In the genomic region with DNA sequence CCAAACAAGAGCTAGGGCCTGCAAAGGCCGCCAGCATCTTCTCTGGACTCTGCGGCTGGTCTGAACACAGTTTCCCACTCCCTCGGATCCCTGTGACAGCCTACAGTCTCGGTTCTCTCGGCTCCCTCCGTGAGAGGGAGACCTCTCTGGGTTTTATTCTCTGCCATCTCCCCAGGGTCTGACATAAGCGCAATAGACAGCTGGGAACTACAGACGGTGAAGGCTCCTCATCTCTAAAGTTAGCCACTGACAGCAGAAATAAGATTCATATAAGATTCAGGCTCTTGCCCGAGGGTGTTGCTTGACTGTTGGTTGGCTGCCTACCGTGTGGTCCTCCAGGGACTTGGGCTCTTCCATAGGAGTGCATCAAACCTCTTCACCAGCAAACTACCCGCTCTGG, we compare ENCODE assay signal across 23 mouse cellular contexts. TPM values are rescaled to one million over a fixed set of nuclear protein-coding genes. Genes with fewer than 3 reads are reported as not detected.
DNase-seq lines count a peak whose midpoint lies in the region; ATAC-seq and TF ChIP-seq lines count a peak whose summit lies in the region.
"Had no signal": no experiment of that assay in that cellular context is flagged by ENCODE, and none has a peak within 500 bp of the region (broad histone marks: within the 10 kb centered on the region; RNA-seq: fewer than 3 reads in every experiment).

No protein-coding gene starts in this region.

- no peaks in the 10 kb centered on the region for H3K27me3 ChIP-seq in forebrain, postnatal 0 days (ENCODE audit: insufficient read depth, low read length)
- no peaks in the 10 kb centered on the region for H3K27me3 ChIP-seq in forebrain, embryonic 11.5 days (ENCODE audit: control insufficient read depth, insufficient read depth, low read length)
- H3K27me3 ChIP-seq in limb, embryonic 12.5 days: no peaks in the 10 kb centered on the region
- H3K27me3 ChIP-seq in limb, embryonic 10.5 days (ENCODE audit: low read depth, poor library complexity, severe bottlenecking): no peaks in the 10 kb centered on the region
- no peaks in the 10 kb centered on the region for H3K27me3 ChIP-seq in kidney, adult 2 months (replicated peaks; ENCODE audit: control insufficient read depth, insufficient read depth, low read length)
- H3K27me3 ChIP-seq: heart, embryonic 13.5 days; limb, embryonic 15.5 days; liver, embryonic 13.5 days; megakaryocyte, embryonic 14.5 days had no signal

- no peak overlapping the region for H3K9ac ChIP-seq in forebrain, postnatal 0 days
- no peak overlapping the region for H3K9ac ChIP-seq in forebrain, embryonic 11.5 days (ENCODE audit: low read length)
- no peak overlapping the region for H3K9ac ChIP-seq in limb, embryonic 12.5 days (replicated peaks)
- H3K9ac ChIP-seq: heart, embryonic 13.5 days; liver, embryonic 13.5 days had no signal

- no peak overlapping the region for H3K4me3 ChIP-seq in forebrain, postnatal 0 days (ENCODE audit: low read depth, low read length)
- H3K4me3 ChIP-seq in forebrain, embryonic 11.5 days (ENCODE audit: low read depth, low read length): no peak overlapping the region
- H3K4me3 ChIP-seq in limb, embryonic 12.5 days (replicated peaks): no peak overlapping the region
- no peak overlapping the region for H3K4me3 ChIP-seq in limb, embryonic 10.5 days
- H3K4me3 ChIP-seq in kidney, adult 2 months (ENCODE audit: insufficient read depth, low read depth, low read length): no peak overlapping the region
- H3K4me3 ChIP-seq: heart, embryonic 13.5 days; limb, embryonic 15.5 days; liver, embryonic 13.5 days; megakaryocyte, embryonic 14.5 days had no signal

- TF ChIP-seq CTCF in forebrain, postnatal 0 days (IDR thresholded peaks at IDR 0.05; ENCODE audit: low read depth): no peak
- no peak for TF ChIP-seq CTCF in kidney, adult 2 months (conservative IDR thresholded peaks at IDR 0.05; ENCODE audit: insufficient read depth, insufficient read length, low read depth, low read length)

- peaks cover 81% of the 10 kb centered on the region for H3K36me3 ChIP-seq in forebrain, postnatal 0 days (ENCODE audit: insufficient read depth)
- peaks cover 12% of the 10 kb centered on the region for H3K36me3 ChIP-seq in forebrain, embryonic 11.5 days (ENCODE audit: control insufficient read depth, insufficient read depth, low read length)
- peaks cover 100% of the 10 kb centered on the region for H3K36me3 ChIP-seq in limb, embryonic 12.5 days
- peaks cover 100% of the 10 kb centered on the region for H3K36me3 ChIP-seq in limb, embryonic 10.5 days
- H3K36me3 ChIP-seq in kidney, adult 2 months (ENCODE audit: control insufficient read depth, insufficient read depth, low read length): peaks cover 2% of the 10 kb centered on the region; the same call in 1 of the 2 replicates

- no peak for DNase-seq in forebrain, postnatal 0 days
- DNase-seq in forebrain, embryonic 11.5 days (ENCODE audit: low spot score): no peak
- no peak for DNase-seq in limb, embryonic 10.5 days (ENCODE audit: low spot score)
- DNase-seq in right cerebral cortex, postnatal 10 days (ENCODE audit: low spot score in 2 of 2): peak; percentile 41 to 66
- DNase-seq in right cerebral cortex, postnatal 4 days: no peak
- DNase-seq in telencephalon, adult 2 months (ENCODE audit: low read depth, low spot score): peak; percentile 42
- no peak for DNase-seq in kidney, adult 2 months
- DNase-seq: cerebellum, adult 2 months; cerebellum, postnatal 25 days; gastrocnemius, postnatal 10 days; heart, postnatal 10 days; kidney, postnatal 14 days; liver, embryonic 13.5 days; lung, adult 18-20 months; retina, postnatal 1 day; spleen, adult 18-20 months; thymus, postnatal 4 days had no signal

- 71% methylated on average over 11 of the region's 11 CpGs for WGBS in forebrain, postnatal 0 days
- WGBS in forebrain, embryonic 11.5 days: 85% methylated on average over 11 of the region's 11 CpGs
- WGBS in limb, embryonic 12.5 days: 86% methylated on average over 11 of the region's 11 CpGs
- WGBS in limb, embryonic 10.5 days: 89% methylated on average over 11 of the region's 11 CpGs
- WGBS in kidney, adult 2 months: 84% methylated on average over 11 of the region's 11 CpGs

- no peak overlapping the region for H3K4me2 ChIP-seq in forebrain, postnatal 0 days (ENCODE audit: low read depth)
- H3K4me2 ChIP-seq in forebrain, embryonic 11.5 days (ENCODE audit: low read depth, low read length, severe bottlenecking): no peak overlapping the region
- no peak overlapping the region for H3K4me2 ChIP-seq in limb, embryonic 12.5 days
- H3K4me2 ChIP-seq: heart, embryonic 13.5 days; limb, embryonic 15.5 days; liver, embryonic 13.5 days had no signal

- no peaks in the 10 kb centered on the region for H3K4me1 ChIP-seq in forebrain, postnatal 0 days (ENCODE audit: insufficient read depth)
- 0 out of 2 replicates have a peak, but pooled peaks cover 2% of the 10 kb centered on the region for H3K4me1 ChIP-seq in forebrain, embryonic 11.5 days (replicated peaks; ENCODE audit: control insufficient read depth, insufficient read depth, low read length)
- H3K4me1 ChIP-seq in limb, embryonic 12.5 days (replicated peaks): no peaks in the 10 kb centered on the region
- H3K4me1 ChIP-seq in limb, embryonic 10.5 days: no peaks in the 10 kb centered on the region
- H3K4me1 ChIP-seq in kidney, adult 2 months (ENCODE audit: control insufficient read depth, insufficient read depth, low read length): no peaks in the 10 kb centered on the region
- H3K4me1 ChIP-seq: limb, embryonic 15.5 days had no signal

- TF ChIP-seq POLR2A in kidney, adult 2 months (IDR thresholded peaks at IDR 0.05; ENCODE audit: low read depth, low read length): no peak

- no peaks in the 10 kb centered on the region for H3K9me3 ChIP-seq in forebrain, postnatal 0 days (ENCODE audit: low read length)
- H3K9me3 ChIP-seq in forebrain, embryonic 11.5 days (ENCODE audit: control insufficient read depth, low read length): no peaks in the 10 kb centered on the region
- H3K9me3 ChIP-seq in limb, embryonic 12.5 days: no peaks in the 10 kb centered on the region
- H3K9me3 ChIP-seq in limb, embryonic 10.5 days (replicated peaks): no peaks in the 10 kb centered on the region
- H3K9me3 ChIP-seq: heart, embryonic 13.5 days; limb, embryonic 15.5 days; liver, embryonic 13.5 days; megakaryocyte, embryonic 14.5 days had no signal

- H3K27ac ChIP-seq in forebrain, postnatal 0 days (ENCODE audit: low read depth, low read length): peak overlapping the region; percentile 40; the same call in 1 of the 2 replicates
- H3K27ac ChIP-seq in forebrain, embryonic 11.5 days (ENCODE audit: low read depth, low read length): no peak overlapping the region
- H3K27ac ChIP-seq in limb, embryonic 12.5 days: peak overlapping the region; percentile 41; the same call in 1 of the 2 replicates
- H3K27ac ChIP-seq in limb, embryonic 10.5 days: no peak overlapping the region
- no peak overlapping the region for H3K27ac ChIP-seq in kidney, adult 2 months (ENCODE audit: insufficient read depth, low read depth, low read length)
- H3K27ac ChIP-seq: heart, embryonic 13.5 days; limb, embryonic 15.5 days; liver, embryonic 13.5 days had no signal

- 0 out of 2 replicates have a peak, but pooled peaks have one; percentile 35 for ATAC-seq in forebrain, postnatal 0 days
- ATAC-seq in forebrain, embryonic 11.5 days (replicated peaks; ENCODE audit: low FRiP score): no peak
- ATAC-seq in limb, embryonic 12.5 days (ENCODE audit: insufficient number of reproducible peaks, insufficient read depth, low FRiP score, low TSS enrichment, low read depth): no peak
- ATAC-seq: activated CD4-positive, CD25-positive, alpha-beta regulatory T cell, adult 4 months had no signal

RNA-seq across cellular contexts. Expression of gene A3galt2, which starts 22.4 kb away (rescaled TPM):
- total RNA-seq in forebrain, postnatal 0 days (2014; rRNA removed): 0.52 and 0.92 TPM in 2 replicates
- 0.05 and 0.16 TPM in 2 replicates for polyA plus RNA-seq in forebrain, postnatal 0 days (2015; fragmentation: Nextera tagmentation; extraction: Ambion mirVana)
- 0.56 TPM in 2 replicates for polyA plus RNA-seq in forebrain, embryonic 11.5 days (2014; fragmentation: Nextera tagmentation; extraction: Ambion mirVana)
- 0.18 and 0.32 TPM in 2 replicates for polyA plus RNA-seq in limb, embryonic 12.5 days (2016; fragmentation: Nextera tagmentation; extraction: Ambion mirVana)
- 0.10 TPM in 1 of 2 replicates, not detected in the other for polyA plus RNA-seq in limb, embryonic 10.5 days (2016; fragmentation: Nextera tagmentation; extraction: Ambion mirVana)
- 0.16 and 0.39 TPM in 2 replicates for polyA plus RNA-seq in kidney, adult 2 months (2012; rRNA removed)
- total RNA-seq: hematopoietic stem cell, adult 5-6 weeks had no signal
- polyA plus RNA-seq: activated CD4-positive, CD25-positive, alpha-beta regulatory T cell, adult 4 months; liver, embryonic 13.5 days had no signal

RNA-seq across cellular contexts. Expression of gene Zfp362, which starts 28.3 kb away (rescaled TPM):
- 23.2 and 26.9 TPM in 2 replicates for total RNA-seq in forebrain, postnatal 0 days (2014; rRNA removed)
- polyA plus RNA-seq in forebrain, postnatal 0 days (2015; fragmentation: Nextera tagmentation; extraction: Ambion mirVana): 26.6 and 29.8 TPM in 2 replicates
- 53.0 and 55.2 TPM in 2 replicates for polyA plus RNA-seq in forebrain, embryonic 11.5 days (2014; fragmentation: Nextera tagmentation; extraction: Ambion mirVana)
- 47.6 and 52.1 TPM in 2 replicates for polyA plus RNA-seq in limb, embryonic 12.5 days (2016; fragmentation: Nextera tagmentation; extraction: Ambion mirVana)
- polyA plus RNA-seq in limb, embryonic 10.5 days (2016; fragmentation: Nextera tagmentation; extraction: Ambion mirVana): 41.4 and 48.6 TPM in 2 replicates
- polyA plus RNA-seq in kidney, adult 2 months (2012; rRNA removed): 29.5 and 29.7 TPM in 2 replicates

Comparison
In these comparisons a context has a peak if more than half of its experiments do, and no peak if none do; other contexts are left out.
1. DNase-seq: peak in right cerebral cortex, postnatal 10 days (2 of 2) and telencephalon, adult 2 months (single experiment); none in forebrain, postnatal 0 days (single experiment), forebrain, embryonic 11.5 days (single experiment), limb, embryonic 10.5 days (single experiment), right cerebral cortex, postnatal 4 days (single experiment) and kidney, adult 2 months (single experiment).
2. H3K27ac ChIP-seq: peak in forebrain, postnatal 0 days (single experiment) and limb, embryonic 12.5 days (single experiment); none in forebrain, embryonic 11.5 days (single experiment), limb, embryonic 10.5 days (single experiment) and kidney, adult 2 months (single experiment).